Mouse (Mus musculus) MEL (cell line): Measurements from ENCODE around the gene Mprip.

Experiments used
- CHD1 ChIP-seq: IDR thresholded peaks from 2 replicates; pipeline ENCODE4 v1.6.1; 2012; ENCODE audit warnings: low read depth, mild to moderate bottlenecking, inconsistent platforms, low read length, improper control_type of control experiment
- CTCF ChIP-seq, 3 experiments: IDR thresholded peaks in 2 of 3; conservative IDR thresholded peaks in 1 of 3; 2 replicates each; pipeline ENCODE4 v1.5.1; 2011 to 2012; ENCODE audit warnings: low read length in 3 of 3, low read depth in 2 of 3, mild to moderate bottlenecking in 2 of 3, improper control_type of control experiment in 1 of 3, inconsistent platforms in 1 of 3, mixed read lengths in 1 of 3, moderate library complexity in 1 of 3; ENCODE audit not compliant: control insufficient read depth in 1 of 3, insufficient read depth in 1 of 3, poor library complexity in 1 of 3, severe bottlenecking in 1 of 3
- ELF1 ChIP-seq: IDR thresholded peaks from 2 replicates; pipeline ENCODE4 v1.6.1; 2014; ENCODE audit warnings: low read depth, mild to moderate bottlenecking, inconsistent platforms, low read length, improper control_type of control experiment, moderate library complexity
- EP300 ChIP-seq, 2 experiments: IDR thresholded peaks; 2 replicates each; pipeline ENCODE4 v1.6.1; 2011; ENCODE audit warnings: improper control_type of control experiment in 2 of 2, low read length in 2 of 2, low read depth in 1 of 2, mild to moderate bottlenecking in 1 of 2
- ETS1 ChIP-seq: IDR thresholded peaks from 2 replicates; pipeline ENCODE4 v1.6.1; 2012; ENCODE audit warnings: low read depth, mild to moderate bottlenecking, inconsistent platforms, low read length, improper control_type of control experiment, moderate library complexity
- POLR2A ChIP-seq, 2 experiments: IDR thresholded peaks; 2 replicates each; pipeline ENCODE4 v1.6.1; 2011 to 2012; ENCODE audit warnings: low read length in 2 of 2, mild to moderate bottlenecking in 2 of 2, control low read depth in 1 of 2, improper control_type of control experiment in 1 of 2, low read depth in 1 of 2, moderate library complexity in 1 of 2; ENCODE audit not compliant: control insufficient read depth in 1 of 2, insufficient read depth in 1 of 2, poor library complexity in 1 of 2
- SIN3A ChIP-seq: IDR thresholded peaks from 2 replicates; pipeline ENCODE4 v1.6.1; 2012; ENCODE audit warnings: low read length, improper control_type of control experiment, inconsistent platforms

DNA sequence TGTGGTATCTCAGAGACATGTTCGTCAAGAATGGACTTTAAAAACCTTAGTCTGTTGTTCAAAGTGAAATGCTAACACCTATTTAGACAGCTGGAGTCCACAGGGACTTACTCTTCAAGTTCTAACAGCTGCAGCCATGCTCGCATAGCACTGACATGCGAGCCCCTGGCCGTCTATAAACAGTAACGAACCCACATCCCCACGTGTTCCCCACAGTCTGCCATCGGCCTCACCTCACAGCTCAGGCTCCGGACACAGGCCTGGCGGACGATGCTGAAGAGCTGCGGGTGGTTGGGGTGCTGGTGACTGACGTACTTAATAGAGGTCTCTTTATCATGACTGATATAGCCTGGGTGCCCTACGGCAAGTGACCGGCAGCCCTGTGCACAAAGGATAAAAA, 142.4 kb downstream of the Mprip start:
- no peak for TF ChIP-seq EP300 (IDR thresholded peaks at IDR 0.05; ENCODE audit: low read depth in 1 of 2, low read length in 2 of 2)
- TF ChIP-seq ETS1 = no peak
- TF ChIP-seq CTCF (IDR thresholded peaks at IDR 0.05 in 2 of 3, conservative IDR thresholded peaks at IDR 0.05 in 1 of 3; ENCODE audit: control insufficient read depth in 1 of 3, insufficient read depth in 1 of 3, low read depth in 2 of 3, low read length in 3 of 3, poor library complexity in 1 of 3, severe bottlenecking in 1 of 3) = no peak
- no peak for TF ChIP-seq POLR2A (IDR thresholded peaks at IDR 0.05; ENCODE audit: control insufficient read depth in 1 of 2, insufficient read depth in 1 of 2, low read depth in 1 of 2, low read length in 2 of 2, poor library complexity in 1 of 2)
- no peak for TF ChIP-seq CHD1
- no peak for TF ChIP-seq SIN3A
- TF ChIP-seq ELF1 = no peak
